Mouse (Mus musculus) layer of hippocampus, adult 2 months (tissue): Measurements from ENCODE around the gene Epb41l3. TPM values are rescaled to one million over a fixed set of nuclear protein-coding genes. Genes with fewer than 3 reads are reported as not detected.

Source experiments
- DNase-seq, 2 experiments: peaks; one replicate each; pipeline ENCODE4 v3.0.0; 2022; ENCODE audit warnings: low spot score in 2 of 2
- H3K27ac ChIP-seq: fragments of 200-600 bp; 2 replicates; pipeline ENCODE4 v1.8.1; 2022
- H3K4me3 ChIP-seq: fragments of 200-600 bp; 2 replicates; pipeline ENCODE4 v1.8.1; 2022; ENCODE audit warnings: mild to moderate bottlenecking
- CTCF ChIP-seq: fragments of 200-600 bp; conservative IDR thresholded peaks from 2 replicates; pipeline ENCODE4 v1.8.1; 2022; ENCODE audit warnings: antibody characterized with exemption, mild to moderate bottlenecking, moderate library complexity
- total RNA-seq, 2 experiments: library from RNA; stranded (reverse); gene quantifications; 2 replicates each; pipeline ENCODE4 v1.2.3; 2021

The Epb41l3 gene
- total RNA-seq, 2 experiments from 2014 or later, result 124 to 129 TPM

GRCm38 (mm10) chr17:69127436-69127835, 52.0 kb downstream of the Epb41l3 start:
- TF ChIP-seq CTCF, result no peak
- DNase-seq, result no peak
- no peak overlapping the region; the same call in 1 of the 2 replicates for H3K4me3 ChIP-seq
- H3K27ac ChIP-seq, result no peak overlapping the region

GRCm38 (mm10) chr17:69127981-69128380, 52.5 kb downstream of the Epb41l3 start:
- DNase-seq, result no peak
- Histone ChIP-seq H3K4me3 (no peak overlapping the region), H3K27ac (no peak overlapping the region)
- TF ChIP-seq CTCF, result no peak

- DNase-seq, result no peak
- H3K4me3 ChIP-seq, result no peak overlapping the region
- no peak overlapping the region for H3K27ac ChIP-seq
- TF ChIP-seq CTCF, result no peak
These were observed 54.0 kb downstream of the Epb41l3 start for GRCm38 (mm10) chr17:69129434-69129833.

DNA sequence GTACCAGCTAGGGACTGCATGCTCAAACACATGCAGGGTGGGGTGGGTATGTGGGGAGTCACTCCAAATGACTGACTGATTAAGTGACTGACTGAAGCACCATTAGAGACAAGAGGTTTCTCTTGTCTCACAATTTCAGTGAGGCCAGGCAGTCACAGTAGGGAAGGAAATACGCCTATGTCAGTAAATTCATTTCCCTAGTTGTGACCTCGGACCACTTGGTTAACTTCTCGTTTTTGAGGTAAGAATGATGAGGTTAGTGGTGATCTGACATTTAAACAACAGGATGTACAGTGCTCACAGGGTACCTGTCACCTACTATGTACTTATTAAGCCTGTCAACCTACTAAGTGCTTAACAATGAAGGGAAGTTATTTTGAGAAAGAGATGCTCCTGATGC, 67.5 kb downstream of the Epb41l3 start:
- TF ChIP-seq CTCF, result no peak
- no peak for DNase-seq
- H3K4me3 ChIP-seq, result no peak overlapping the region
- H3K27ac ChIP-seq, result no peak overlapping the region

GRCm38 (mm10) chr17:69150826-69151225, 75.3 kb downstream of the Epb41l3 start:
- DNase-seq, result no peak
- Histone ChIP-seq H3K4me3 (no peak overlapping the region), H3K27ac (no peak overlapping the region)
- no peak for TF ChIP-seq CTCF

DNA sequence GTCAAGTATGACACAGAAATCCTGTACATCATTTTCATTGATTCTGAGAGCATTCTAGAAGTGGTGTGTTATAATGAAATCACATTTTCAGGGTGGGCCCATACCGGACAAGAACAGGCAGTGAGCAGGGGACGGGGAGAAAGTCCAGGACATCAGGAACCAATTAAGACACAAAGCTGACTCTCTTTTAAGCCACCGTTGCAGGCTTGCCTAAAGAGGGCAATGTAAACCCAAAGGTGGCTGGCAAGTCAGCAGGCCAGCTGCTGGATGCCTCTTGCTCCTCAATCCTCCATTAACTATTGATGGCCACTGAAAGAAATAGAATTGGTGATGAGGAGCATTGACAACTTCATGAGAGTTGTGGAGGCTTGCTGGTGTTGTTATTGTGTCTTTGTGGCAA, 75.8 kb downstream of the Epb41l3 start:
- DNase-seq, result no peak
- Histone ChIP-seq H3K4me3 (no peak overlapping the region), H3K27ac (no peak overlapping the region)
- 0 out of 2 replicates have a peak, but pooled peaks have one; percentile 9 for TF ChIP-seq CTCF

- H3K4me3 ChIP-seq, result no peak overlapping the region
- no peak for TF ChIP-seq CTCF
- peak; percentile 39 to 44 for DNase-seq
These were observed 79.6 kb downstream of the Epb41l3 start for GRCm38 (mm10) chr17:69155034-69155433.

GRCm38 (mm10) chr17:69156522-69157100, 81.1 kb downstream of the Epb41l3 start:
- Histone ChIP-seq H3K4me3 (peak overlapping the region; percentile 80), H3K27ac (peak overlapping the region; percentile 92)
- peak; percentile 43 to 55 for DNase-seq
- TF ChIP-seq CTCF, result no peak

More at GRCm38 (mm10) chr17:69155034-69155433, 79.6 kb downstream of the Epb41l3 start:
- no peak overlapping the region for H3K27ac ChIP-seq

DNA sequence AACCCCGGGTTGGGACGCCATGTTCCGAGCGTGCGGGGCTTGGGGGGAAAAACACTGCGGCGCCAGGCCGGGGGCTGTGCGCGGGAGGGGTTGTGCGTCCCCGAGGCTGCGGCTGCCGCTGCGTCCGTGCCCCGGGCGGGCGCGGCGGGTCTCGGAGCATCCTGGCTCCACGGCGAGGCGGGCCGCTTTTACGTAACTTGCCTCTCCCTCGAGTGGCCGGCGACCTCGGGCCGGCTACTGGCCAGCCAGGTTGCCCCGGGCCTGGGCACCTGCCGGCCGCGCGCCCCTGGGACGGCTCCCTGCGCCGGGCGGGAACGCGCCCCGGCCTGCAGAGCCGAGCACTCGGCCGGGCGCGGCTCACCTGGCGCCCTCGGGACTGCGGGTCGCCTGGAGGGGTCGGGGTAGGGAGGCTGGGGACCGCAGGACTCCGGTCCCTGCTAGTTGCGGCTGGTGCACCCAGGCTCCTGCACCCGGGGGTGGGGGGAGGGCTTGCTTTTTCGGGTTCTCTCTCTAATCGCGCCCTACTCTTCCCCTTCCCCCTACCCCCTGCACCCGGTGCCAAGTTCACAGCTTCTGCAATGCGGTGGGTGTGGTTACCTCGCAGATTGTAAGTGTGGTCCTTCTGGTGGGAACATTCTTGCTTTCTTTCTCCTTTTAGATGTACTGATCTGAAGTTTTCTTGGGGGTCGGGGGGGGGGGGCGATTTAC, 81.8 kb downstream of the Epb41l3 start:
- Histone ChIP-seq H3K27ac (peak overlapping the region; percentile 92), H3K4me3 (peak overlapping the region; percentile 80)
- no peak for DNase-seq
- no peak for TF ChIP-seq CTCF

GRCm38 (mm10) chr17:69157809-69158185, 82.3 kb downstream of the Epb41l3 start:
- Histone ChIP-seq H3K27ac (0 out of 2 replicates have a peak overlapping the region, but pooled peaks have one; percentile 3), H3K4me3 (peak overlapping the region; percentile 80)
- DNase-seq, result no peak
- no peak for TF ChIP-seq CTCF

GRCm38 (mm10) chr17:69158690-69159089, 83.2 kb downstream of the Epb41l3 start:
- DNase-seq, result no peak
- Histone ChIP-seq H3K4me3 (peak overlapping the region; percentile 4; the same call in 1 of the 2 replicates), H3K27ac (no peak overlapping the region)
- TF ChIP-seq CTCF, result no peak

DNA sequence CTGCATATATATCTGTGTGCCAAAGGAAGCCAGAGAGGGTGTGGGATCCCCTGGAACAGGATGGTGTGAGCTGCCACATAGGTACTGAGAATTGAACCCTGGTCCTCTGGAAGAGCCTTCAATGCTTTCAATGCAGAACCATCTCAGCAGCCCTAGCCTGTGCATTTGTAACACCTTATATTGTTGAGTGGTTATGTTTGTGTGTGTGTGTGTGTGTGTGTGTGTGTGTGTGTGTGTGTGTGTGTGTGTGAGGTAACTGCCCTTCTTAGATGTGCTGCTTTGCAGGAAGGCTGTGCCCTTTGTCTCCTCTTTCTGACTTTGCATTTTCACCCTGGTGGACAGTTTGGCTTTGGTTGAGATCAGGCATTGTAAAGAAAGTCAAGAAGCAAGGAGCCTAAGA, 87.2 kb downstream of the Epb41l3 start:
- Histone ChIP-seq H3K4me3 (no peak overlapping the region), H3K27ac (no peak overlapping the region)
- DNase-seq, result no peak
- no peak for TF ChIP-seq CTCF

- DNase-seq, result no peak
- Histone ChIP-seq H3K27ac (peak overlapping the region; percentile 39), H3K4me3 (peak overlapping the region; percentile 28)
- no peak for TF ChIP-seq CTCF
These were observed 101.5 kb downstream of the Epb41l3 start for GRCm38 (mm10) chr17:69176949-69177501.

GRCm38 (mm10) chr17:69177954-69178353, 102.5 kb downstream of the Epb41l3 start:
- no peak for DNase-seq
- H3K4me3 ChIP-seq, result no peak overlapping the region
- no peak overlapping the region for H3K27ac ChIP-seq
- no peak for TF ChIP-seq CTCF
